Mouse (Mus musculus) liver, postnatal 0 days (tissue): ENCODE results near the gene Cfap43. TPM values are rescaled to one million over a fixed set of nuclear protein-coding genes. Genes with fewer than 3 reads are reported as not detected.
A peak's percentile ranks its signal among the peaks of the same experiment; 100 is the strongest.

Experiments
- ATAC-seq: fragments of 200-750 bp; cut with Nextera tagmentation; 2 replicates; pipeline ENCODE4 v1.8.0; 2017; ENCODE audit warnings: mild to moderate bottlenecking, moderate library complexity
- DNase-seq: peaks from one replicate; pipeline ENCODE4 v3.0.0-alpha.2; 2016
- H3K27ac ChIP-seq: fragments of 300-500 bp; sonication (generic); 2 replicates; pipeline ENCODE4 v1.5.1; 2014; ENCODE audit warnings: antibody characterized with exemption, moderate library complexity, mild to moderate bottlenecking, low read depth
- H3K27me3 ChIP-seq: fragments of 300-500 bp; sonication (generic); 2 replicates; pipeline ENCODE4 v1.6.1; 2014; ENCODE audit warnings: low read length, control low read depth, mixed read lengths; ENCODE audit not compliant: insufficient read depth
- H3K36me3 ChIP-seq: fragments of 300-500 bp; sonication (generic); replicated peaks from 2 replicates; pipeline ENCODE4 v1.6.1; 2014; ENCODE audit warnings: mild to moderate bottlenecking, control low read depth, low read length, moderate library complexity, mixed read lengths; ENCODE audit not compliant: insufficient read depth
- H3K4me1 ChIP-seq: fragments of 300-500 bp; sonication (generic); 2 replicates; pipeline ENCODE4 v1.6.1; 2014; ENCODE audit warnings: antibody characterized with exemption, mild to moderate bottlenecking, control low read depth; ENCODE audit not compliant: insufficient read depth
- H3K4me2 ChIP-seq: fragments of 300-500 bp; sonication (generic); 2 replicates; pipeline ENCODE4 v1.6.1; 2014; ENCODE audit warnings: low read depth, mild to moderate bottlenecking, low read length, moderate library complexity, mixed read lengths
- H3K4me3 ChIP-seq: fragments of 300-500 bp; sonication (generic); 2 replicates; pipeline ENCODE4 v1.5.1; 2014; ENCODE audit warnings: low read depth, low read length
- H3K9ac ChIP-seq: fragments of 300-500 bp; sonication (generic); replicated peaks from 2 replicates; pipeline ENCODE4 v1.6.1; 2014; ENCODE audit warnings: mild to moderate bottlenecking, moderate library complexity
- H3K9me3 ChIP-seq: fragments of 300-500 bp; sonication (generic); 2 replicates; pipeline ENCODE4 v1.6.1; 2016; ENCODE audit warnings: mild to moderate bottlenecking, control low read depth, low read length, mixed read lengths
- CTCF ChIP-seq: sonication (generic); IDR thresholded peaks from 2 replicates; pipeline ENCODE4 v1.5.1; 2016; ENCODE audit warnings: antibody characterized with exemption, low read depth
- EP300 ChIP-seq: IDR thresholded peaks from 2 replicates; pipeline ENCODE4 v1.6.1; 2016; ENCODE audit warnings: antibody characterized with exemption, low read depth, mild to moderate bottlenecking
- WGBS: fragments of 180-500 bp; shearing (Covaris S2); extraction: QIAGEN DNeasy Blood & Tissue Kit; methylation state at CpG from one replicate; pipeline ENCODE4 v1.1.7; 2014; ENCODE audit not compliant: insufficient replicate concordance; 5-methylcytosine and 5-hydroxymethylcytosine counted together
- polyA plus RNA-seq: library from polyadenylated mRNA; unstranded; fragments of >200 nt; fragmentation: Nextera tagmentation; extraction: Ambion mirVana; gene quantifications from 2 replicates; pipeline ENCODE4 v1.2.1, GENCODE M21; 2015

Cfap43 gene
- polyA plus RNA-seq, 1 experiment from 2014 or later = 0.05 TPM

- peak overlapping the region; percentile 55 for H3K4me3 ChIP-seq
- TF ChIP-seq EP300 (no peak), CTCF (no peak)
These were observed 54.4 kb downstream of the Cfap43 start for GRCm38 (mm10) chr19:47864721-47865120.

GRCm38 (mm10) chr19:47864051-47864450 lies 55.0 kb downstream of the Cfap43 start:
- Histone ChIP-seq H3K4me1 (peaks cover 7% of the 10 kb centered on the region), H3K27me3 (no peaks in the 10 kb centered on the region), H3K4me2 (no peak overlapping the region), H3K36me3 (peaks cover 17% of the 10 kb centered on the region), H3K4me3 (no peak overlapping the region), H3K9me3 (no peaks in the 10 kb centered on the region), H3K27ac (no peak overlapping the region), H3K9ac (no peak overlapping the region)
- 85% methylated on average over 9 of the region's 9 CpGs for WGBS
- no peak for ATAC-seq
- no peak for DNase-seq
- TF ChIP-seq CTCF (no peak), EP300 (no peak)

More at GRCm38 (mm10) chr19:47864721-47865120, 54.4 kb downstream of the Cfap43 start:
- Histone ChIP-seq H3K36me3 (peaks cover 17% of the 10 kb centered on the region), H3K4me1 (peaks cover 7% of the 10 kb centered on the region), H3K27ac (no peak overlapping the region), H3K9me3 (no peaks in the 10 kb centered on the region), H3K4me2 (peak overlapping the region; percentile 97), H3K27me3 (no peaks in the 10 kb centered on the region), H3K9ac (no peak overlapping the region)
- no peak for DNase-seq
- 82% methylated on average over 7 of the region's 7 CpGs for WGBS
- ATAC-seq = no peak

GRCm38 (mm10) chr19:47862581-47862980 lies 56.5 kb downstream of the Cfap43 start:
- H3K4me2 ChIP-seq = no peak overlapping the region
- peaks cover 7% of the 10 kb centered on the region for H3K4me1 ChIP-seq
- no peak overlapping the region for H3K27ac ChIP-seq
- peaks cover 28% of the 10 kb centered on the region for H3K36me3 ChIP-seq
- DNase-seq = no peak
- WGBS = 70% methylated on average over 3 of the region's 3 CpGs
- H3K4me3 ChIP-seq = no peak overlapping the region
- no peaks in the 10 kb centered on the region for H3K9me3 ChIP-seq
- TF ChIP-seq EP300 (no peak), CTCF (no peak)
- no peak for ATAC-seq
- H3K9ac ChIP-seq = no peak overlapping the region
- H3K27me3 ChIP-seq = no peaks in the 10 kb centered on the region

GRCm38 (mm10) chr19:47859180-47859579 lies 59.9 kb downstream of the Cfap43 start:
- Histone ChIP-seq H3K36me3 (peaks cover 30% of the 10 kb centered on the region), H3K4me2 (no peak overlapping the region), H3K27me3 (no peaks in the 10 kb centered on the region), H3K27ac (no peak overlapping the region), H3K9ac (no peak overlapping the region), H3K4me3 (no peak overlapping the region), H3K9me3 (no peaks in the 10 kb centered on the region), H3K4me1 (peaks cover 13% of the 10 kb centered on the region)
- ATAC-seq (no peak), DNase-seq (no peak)
- TF ChIP-seq CTCF = no peak
- TF ChIP-seq EP300 = no peak
- 82% methylated on average over 8 of the region's 8 CpGs for WGBS

GRCm38 (mm10) chr19:47857957-47858942 lies 60.8 kb downstream of the Cfap43 start:
- H3K36me3 ChIP-seq = peaks cover 23% of the 10 kb centered on the region
- no peak for TF ChIP-seq CTCF
- no peak for TF ChIP-seq EP300
- H3K4me2 ChIP-seq = no peak overlapping the region
- no peak for ATAC-seq
- WGBS = 84% methylated on average over 18 of the region's 18 CpGs
- H3K9me3 ChIP-seq = no peaks in the 10 kb centered on the region
- H3K9ac ChIP-seq = no peak overlapping the region
- no peaks in the 10 kb centered on the region for H3K27me3 ChIP-seq
- no peak overlapping the region for H3K4me3 ChIP-seq
- H3K27ac ChIP-seq = no peak overlapping the region
- no peak for DNase-seq
- peaks cover 13% of the 10 kb centered on the region for H3K4me1 ChIP-seq
